Mouse (Mus musculus) urinary bladder, postnatal 10 days (tissue): ENCODE measurements around the gene Adcy9.
"Not testable (repeated sequence)": the region's sequence is repeated elsewhere in the genome, so short reads cannot be mapped to it uniquely, and the experiment has no call there.

ENCODE experiments used
- DNase-seq: peaks from one replicate; pipeline ENCODE4 v3.0.0; 2022; ENCODE audit warnings: low spot score

The Adcy9 gene

DNA sequence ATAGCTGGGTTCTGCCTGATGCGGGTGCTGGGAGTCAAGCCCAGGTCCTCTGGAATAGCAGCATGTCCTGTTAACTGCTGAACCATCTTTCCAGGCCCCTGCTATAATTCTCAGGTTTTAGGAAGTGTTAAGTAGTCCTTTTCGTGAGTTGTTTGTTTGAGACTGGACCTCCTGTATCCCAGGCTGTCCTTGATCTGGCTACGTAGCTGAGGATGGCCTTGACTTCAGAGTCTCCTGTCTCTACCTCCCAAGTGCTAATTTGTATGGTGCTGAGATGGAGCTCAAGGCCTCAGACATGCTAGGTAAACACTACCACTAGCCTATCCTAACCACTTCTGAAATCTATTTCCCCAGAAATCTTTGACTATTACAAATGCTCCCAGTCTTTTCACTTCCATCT lies 37.9 kb downstream of the Adcy9 start:
- DNase-seq = no peak

DNA sequence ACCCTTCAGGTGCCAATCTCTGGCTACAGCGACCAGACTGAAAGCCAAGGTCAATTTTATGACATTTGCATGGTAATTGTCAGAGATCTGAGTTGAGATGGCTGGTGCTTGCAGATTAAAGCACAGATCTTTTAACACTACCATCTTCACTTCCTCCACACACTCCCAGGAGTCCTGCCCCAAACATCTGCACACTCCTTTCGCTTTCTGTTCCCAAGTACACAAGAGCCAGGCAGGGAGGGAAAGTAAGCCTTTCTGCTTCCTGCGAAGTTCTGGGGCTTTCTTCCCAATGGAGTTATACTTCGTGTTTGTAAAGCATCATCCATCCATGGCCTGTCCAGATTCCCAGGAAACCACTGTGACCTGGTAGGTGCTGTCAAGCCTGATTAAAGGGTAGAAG lies 38.8 kb downstream of the Adcy9 start:
- DNase-seq = no peak

DNA sequence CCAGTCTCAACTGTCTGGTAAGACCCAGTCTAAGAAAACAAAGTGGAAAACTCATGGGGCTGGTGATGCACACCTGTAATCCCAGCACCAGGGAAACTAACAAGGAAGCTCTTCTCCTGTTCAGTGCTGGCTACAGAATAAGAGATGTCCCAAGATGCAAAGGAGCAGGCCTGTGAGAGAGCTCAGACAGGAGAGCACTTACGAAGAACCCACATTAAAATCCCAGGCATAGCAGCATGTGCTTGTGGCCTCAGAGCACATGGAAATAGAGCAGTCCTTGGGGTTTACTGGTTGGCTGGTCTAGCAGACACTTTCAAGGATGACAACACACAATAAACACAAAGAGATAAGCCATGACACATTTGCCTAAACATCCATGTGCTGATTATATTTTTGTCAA lies 41.5 kb downstream of the Adcy9 start:
- no peak for DNase-seq

DNA sequence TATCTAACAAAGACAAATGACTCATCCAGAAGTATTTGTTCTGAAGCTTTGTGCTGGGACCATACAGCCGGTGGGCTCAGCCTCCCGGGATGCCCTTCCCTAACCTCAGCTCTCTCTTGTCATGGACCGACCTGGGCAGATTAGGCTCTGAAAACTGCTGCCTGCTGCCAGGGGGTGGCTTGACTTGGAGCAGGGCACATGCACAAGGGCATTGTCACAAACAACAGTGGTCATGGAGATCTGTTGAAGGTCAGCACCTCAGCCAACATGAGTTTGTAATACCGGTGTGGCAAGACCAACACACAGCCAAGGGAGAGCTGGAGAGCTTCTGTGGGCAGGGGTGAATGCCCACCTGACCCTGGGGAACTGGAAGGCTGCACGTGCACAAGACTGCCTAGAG lies 42.7 kb downstream of the Adcy9 start:
- DNase-seq = no peak

DNA sequence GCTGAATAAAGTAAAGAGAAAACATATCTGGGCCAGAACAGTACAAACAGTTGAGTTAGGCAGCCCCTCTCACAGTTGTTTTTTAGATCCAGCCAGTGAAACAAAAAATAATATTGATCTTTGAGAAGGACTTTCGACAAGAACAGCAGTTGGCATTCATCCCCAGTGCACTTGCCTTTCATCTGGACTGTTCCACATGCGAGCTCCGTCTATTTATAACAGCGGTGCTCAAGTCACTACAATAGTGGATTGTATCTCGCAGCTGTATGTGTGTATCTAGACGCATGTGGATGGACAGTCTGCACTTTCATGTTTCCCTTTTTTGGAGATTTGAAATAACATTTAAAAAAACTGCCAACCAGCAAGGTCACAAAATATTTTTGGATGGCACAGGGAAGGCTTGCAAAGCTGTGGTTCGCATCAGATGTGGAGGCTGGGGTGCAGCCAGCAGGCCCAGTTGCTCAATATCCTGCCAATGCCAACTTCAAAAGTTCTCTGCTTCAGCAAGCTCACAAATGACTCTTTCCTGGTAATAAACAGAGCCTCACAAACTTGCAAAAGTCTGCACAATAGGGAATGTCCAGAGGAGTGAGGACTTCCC lies 45.4 kb downstream of the Adcy9 start:
- no peak for DNase-seq

DNA sequence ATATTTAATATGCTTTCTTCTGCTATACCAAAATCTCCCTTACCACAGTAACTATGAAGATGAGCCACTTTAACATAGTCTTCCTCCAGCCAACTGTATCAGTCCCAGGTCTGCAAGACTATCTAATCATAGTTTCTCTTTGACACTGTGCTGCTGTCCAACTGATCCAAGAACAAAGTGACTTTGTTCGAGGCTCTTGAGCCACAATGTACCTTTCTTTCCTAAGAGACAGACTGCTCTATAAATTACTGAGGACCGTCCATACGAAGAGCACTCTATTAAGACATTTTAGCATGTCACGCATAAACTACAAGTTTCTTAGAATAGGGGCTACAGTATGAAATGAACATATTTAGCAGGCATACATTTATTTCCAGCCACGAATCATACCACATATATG lies 46.0 kb downstream of the Adcy9 start:
- DNase-seq = no peak

DNA sequence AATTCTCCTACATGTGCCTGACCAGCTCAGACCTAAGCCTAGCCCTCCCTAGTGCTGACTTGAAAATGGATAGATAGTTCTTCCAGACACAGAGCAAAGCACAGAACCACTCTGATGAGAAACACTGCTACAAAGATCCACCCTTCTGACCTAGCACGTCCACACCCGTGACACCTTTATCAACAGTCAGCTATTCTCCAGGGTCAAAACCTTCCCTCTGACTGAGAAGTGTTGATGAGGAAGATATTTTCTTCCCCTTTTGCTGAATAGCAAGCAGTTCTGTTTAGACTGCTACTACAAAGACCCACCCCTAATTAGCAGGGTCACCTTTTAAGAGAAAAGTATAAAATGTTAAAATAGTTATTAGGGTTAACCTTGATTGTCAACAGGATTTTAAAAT lies 49.3 kb downstream of the Adcy9 start:
- DNase-seq = no peak

DNA sequence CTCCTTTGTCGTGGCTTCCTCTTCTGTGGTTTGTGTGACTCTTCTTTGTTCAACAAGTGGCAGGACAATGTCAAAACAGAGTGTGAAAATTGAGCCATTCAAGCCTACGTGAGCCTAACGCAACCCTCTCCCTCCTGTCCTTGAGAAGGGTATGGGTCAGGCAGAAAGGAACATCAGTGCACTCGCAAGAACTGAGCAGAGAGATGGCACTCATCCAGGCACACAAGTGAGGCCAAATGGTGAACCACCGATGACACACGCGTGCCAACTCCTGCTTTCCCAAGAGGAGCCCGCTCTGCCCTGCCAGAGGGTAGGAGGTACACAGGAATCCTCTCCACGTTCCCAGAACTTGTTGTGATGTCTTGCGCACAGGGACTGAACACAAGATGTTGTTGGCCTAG lies 50.2 kb downstream of the Adcy9 start:
- DNase-seq = no peak

DNA sequence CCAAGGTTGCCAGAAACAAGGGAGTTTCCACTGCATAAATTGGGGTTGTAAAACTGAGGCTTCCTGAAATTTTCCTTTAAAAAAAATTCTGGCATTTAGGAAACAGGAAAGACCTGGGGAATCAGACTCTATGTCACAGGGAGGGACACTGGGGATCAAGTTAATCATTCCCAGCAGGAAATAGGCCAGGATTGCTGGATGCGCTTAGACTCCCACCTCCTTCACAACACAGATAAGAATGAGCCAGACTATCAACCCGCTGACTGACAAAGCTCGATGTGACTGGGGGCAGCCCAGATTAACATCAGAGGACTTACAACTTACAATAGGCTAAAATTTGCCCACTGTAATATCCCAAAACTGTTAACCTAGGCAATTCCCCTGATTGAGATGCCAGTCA lies 52.4 kb downstream of the Adcy9 start:
- DNase-seq = no peak

DNA sequence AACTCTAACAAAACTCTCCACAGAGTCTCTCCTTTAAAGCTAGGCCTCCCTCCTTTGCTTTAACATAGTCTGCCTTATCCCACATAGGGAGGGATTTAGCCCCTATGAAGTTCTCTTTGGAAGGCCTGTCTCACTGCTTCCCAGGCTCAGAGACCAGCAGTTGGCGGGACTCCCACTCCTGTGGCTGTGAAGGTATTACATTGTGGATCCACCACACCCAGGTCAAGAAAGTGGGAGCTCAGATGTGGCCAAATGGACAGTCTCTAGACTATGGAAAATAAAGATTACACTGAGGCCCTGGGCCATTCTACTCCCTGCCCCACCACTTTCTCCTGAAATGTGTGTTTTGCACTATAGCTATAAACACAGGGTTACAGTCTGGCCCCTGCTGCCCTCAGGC lies 53.0 kb downstream of the Adcy9 start:
- DNase-seq = no peak

DNA sequence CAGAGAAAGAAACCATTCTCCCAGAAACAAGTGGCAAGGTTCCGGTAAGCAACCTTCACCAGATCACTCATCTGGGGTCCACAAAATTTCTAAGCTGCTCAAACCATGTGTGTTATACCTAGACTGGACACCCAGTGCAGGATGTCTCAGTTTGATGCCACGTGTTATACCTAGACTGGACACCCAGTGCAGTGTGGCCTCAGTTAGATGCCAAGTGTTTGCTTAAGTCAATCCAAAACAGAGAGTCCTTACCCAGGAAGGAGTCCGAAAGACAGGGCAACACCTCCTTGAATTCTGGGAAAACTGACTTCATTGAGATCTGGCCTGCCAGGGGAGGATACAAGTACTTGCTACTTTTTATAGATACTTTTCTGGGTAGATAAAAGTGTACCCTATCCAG lies 53.6 kb downstream of the Adcy9 start:
- DNase-seq = no peak

DNA sequence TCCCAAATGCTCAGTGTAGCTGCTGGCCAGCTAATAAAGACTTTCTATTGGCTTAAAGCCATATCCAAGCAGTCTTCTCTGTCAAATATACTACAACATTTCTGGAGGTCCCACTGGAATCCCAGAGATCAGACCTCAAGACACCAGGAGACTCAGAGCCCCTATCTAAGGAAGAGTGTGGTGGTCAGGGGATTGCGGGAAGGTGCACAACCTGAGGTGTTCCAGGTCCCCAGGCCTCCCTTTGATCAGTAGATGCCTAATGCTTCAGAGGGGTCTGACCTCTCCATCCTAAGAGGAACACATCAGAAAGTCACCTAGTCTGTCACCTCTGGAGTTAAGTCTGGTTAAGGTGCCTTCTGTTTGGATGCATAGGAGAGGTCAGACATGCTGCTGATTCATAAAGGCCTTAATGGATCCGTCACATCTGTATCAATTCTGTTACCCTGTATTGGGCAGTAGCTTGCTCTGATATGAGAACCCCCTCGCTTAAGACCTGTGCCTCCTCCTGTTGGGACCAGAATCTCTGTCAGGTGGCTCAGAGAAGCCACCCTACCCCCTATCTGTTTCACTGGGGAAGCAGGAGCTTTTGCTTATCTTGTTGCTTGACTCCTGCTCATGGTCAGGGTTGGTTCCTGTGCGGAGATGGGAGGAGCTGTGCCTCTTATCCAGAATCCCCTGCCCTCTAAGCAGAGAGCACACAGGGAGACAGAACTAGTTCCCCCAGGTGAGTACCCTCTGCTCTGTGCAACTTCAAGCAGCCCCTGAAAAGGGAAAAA lies 56.8 kb downstream of the Adcy9 start:
- no peak for DNase-seq

DNA sequence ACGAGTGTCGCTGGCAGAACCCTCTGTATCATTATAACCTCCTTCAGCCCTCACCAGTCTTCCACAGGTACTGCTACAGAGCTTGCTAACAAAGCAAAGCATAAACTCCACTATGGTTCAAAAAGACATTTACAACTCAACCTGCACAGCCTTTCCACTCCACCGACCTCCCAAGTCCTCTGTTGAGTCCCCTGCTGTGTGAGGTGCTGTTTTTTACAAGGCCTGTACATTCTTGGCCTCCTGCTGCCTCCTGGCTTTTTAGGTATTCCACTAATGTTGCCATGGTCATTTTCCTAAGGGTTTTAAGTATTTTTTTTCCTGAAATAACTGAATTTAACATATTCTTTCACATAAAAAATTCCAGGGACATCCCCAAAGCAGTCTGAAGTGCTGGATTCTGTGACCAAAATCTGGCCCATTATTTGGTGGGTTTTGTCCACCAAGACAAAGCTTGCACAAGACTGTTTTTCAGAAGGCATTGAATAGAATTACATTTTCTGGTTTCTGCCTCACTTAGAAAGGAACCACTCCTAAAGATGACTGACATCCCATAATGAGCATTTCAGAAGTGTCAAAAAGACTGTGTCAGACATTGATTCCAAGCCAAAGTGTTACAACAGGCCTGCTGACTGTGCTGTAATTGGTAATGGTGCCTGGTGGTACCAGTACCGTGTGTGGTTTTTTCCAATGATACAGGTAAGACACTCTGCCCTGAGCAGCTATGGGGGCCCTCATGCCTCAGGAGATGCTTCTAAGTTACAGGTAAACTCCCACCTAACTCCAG lies 64.8 kb downstream of the Adcy9 start:
- no peak for DNase-seq

DNA sequence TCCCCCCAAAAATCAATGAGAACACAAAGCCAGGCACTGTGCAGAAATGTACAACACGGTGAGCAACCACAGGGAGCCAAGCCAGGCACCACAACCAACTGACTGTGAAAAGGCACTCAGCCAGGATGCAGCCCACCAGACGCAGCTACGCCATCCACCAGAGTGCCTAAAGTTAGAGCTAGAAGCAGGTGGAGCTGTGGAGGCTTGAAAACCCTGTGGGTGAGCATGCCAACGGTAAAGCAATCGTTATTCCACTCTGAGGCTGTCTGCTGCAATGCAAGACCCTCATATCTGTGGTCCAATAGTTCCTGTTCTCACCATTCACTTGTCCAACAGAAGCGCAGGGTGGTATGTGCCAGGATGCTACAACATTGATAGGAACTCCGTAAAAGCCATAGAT lies 77.7 kb downstream of the Adcy9 start:
- DNase-seq = no peak

DNA sequence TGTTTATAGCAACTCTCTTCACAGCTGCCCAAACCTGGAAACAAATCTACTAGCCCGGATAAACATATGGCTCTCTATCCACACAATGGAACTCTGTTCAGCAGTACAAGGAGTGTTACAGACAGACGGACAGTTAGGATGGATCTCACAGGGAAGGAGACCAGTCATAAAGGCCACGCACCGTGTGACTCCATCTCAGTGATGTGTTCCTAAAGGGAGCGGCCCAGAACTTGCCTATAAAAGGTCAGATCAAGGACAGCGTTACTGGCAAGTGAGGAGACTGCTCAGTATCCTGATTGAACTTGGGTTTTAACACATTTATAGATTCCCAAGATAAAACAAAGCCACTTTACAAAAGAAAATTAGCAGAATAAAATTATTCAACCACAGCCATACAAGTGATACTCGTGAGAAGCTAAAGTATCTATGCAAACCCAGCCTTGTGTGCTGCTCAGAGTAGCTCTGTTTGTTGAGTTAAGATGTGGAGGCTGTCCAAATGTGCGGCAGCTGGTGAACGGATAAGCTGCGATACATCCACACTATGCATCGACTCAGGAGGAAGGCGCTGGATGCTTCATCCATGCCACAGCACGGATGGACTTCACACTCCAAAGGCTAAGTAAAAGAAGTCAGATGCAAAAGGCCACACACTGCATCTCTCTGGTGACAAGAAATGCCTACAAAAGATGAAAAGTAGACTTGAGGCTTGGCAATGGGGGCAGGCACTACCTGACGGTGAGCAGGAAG lies 78.8 kb downstream of the Adcy9 start:
- DNase-seq = no peak

DNA sequence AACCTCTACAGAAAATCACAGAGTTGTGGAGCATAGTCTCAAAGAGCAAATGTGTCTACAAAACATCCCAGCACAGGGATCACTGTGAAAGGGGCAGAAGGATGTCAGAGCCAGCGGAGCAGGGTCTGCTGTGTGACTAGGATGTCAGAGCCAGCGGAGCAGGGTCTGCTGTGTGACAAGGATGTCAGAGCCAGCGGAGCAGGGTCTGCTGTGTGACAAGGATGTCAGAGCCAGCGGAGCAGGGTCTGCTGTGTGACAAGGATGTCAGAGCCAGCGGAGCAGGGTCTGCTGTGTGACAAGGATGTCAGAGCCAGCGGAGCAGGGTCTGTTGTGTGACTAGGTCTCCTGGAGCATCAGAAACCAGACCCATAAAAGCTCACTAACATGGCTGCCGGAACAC lies 81.1 kb downstream of the Adcy9 start:
- DNase-seq = not testable (repeated sequence)

DNA sequence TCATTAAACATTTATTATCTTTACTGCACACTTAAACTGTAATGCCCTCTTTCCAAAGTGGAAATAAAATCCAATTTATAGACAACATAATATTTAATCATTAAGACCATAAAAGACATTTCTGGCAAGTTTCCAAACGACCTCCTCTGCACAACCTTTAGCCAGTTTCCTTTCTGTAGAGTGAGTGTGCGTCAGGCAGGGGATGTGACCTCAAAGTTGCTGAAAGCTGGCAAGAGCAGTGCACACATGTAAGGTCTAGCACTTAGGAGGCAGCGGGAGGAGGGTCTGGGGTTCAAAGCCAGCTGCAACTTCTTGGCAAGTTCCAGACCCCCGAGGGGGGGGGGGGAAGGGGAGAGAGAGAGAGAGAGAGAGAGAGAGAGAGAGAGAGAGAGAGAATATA lies 83.0 kb downstream of the Adcy9 start:
- no peak for DNase-seq

DNA sequence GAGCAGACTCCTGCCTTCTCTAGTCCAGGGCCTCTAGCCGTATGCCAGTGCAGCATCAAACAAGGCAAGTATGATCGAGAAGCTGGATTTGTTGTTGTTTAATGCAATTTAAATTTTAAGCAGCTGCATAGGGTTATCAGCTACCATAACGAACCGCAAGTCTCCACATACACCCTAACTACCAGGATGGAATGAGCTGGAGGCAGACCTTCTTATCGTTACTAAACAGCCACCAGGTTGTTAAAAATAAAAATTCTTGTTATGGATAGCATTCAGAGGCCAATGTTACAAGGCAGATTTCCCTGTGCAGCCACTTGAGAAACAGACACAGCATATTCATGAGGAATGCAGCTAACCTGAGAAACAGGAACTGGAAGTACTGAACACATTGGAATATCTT lies 86.5 kb downstream of the Adcy9 start:
- DNase-seq = no peak

DNA sequence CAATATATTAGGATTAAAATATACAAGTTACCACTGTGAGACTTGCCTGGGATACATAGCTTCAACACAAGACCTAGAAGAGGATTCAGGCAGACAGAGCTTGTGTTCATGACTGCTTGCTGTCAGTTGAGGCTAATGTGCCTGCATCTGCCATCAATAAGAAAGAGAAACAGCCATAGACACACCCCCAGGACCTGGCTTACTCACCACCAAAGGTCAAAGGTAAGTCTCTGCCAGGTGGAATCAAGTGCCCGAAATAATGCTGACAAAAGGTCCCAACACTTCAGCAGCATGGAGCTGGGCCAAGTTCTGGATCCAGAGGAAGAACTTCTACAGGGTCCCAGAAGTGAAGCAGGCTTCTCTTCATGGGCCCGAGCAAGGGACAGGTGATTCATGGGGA lies 86.9 kb downstream of the Adcy9 start:
- DNase-seq = no peak

DNA sequence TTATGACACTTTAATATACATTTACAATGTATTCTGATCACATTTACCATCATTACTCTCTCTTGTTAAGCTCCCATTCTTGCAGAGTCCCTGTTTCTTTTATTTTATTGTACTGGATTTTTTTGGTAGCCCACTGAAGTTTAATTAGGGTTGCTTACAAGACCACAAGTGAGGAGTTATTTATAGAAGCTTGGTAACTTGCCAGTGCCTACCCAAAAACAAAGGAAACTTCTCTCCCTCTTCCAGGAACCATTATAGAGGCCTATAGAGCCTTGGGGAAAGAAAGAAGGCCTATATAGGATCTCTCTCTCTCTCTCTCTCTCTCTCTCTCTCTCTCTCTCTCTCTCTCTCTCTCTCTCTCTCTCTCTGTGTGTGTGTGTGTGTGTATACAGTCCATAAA lies 93.2 kb downstream of the Adcy9 start:
- DNase-seq = no peak

DNA sequence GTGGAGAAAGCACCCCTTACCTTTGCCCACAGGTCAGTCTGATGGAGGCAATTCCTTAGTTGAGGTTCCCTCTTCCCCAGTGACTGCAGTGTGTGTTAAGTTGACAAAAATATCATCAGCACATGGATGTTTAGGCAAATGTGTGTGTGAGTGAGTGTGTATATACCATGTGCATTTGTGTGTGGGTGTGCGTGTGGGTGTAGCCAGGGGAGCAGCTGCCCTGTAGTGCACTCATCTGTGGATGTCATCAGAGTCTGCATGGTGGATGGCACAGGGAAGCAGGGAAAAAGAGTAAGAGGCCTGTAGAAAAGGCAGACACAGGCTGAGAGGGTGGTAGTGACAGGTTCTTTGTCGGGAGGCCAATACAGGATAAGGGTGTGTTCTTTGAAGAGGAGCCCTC lies 94.5 kb downstream of the Adcy9 start:
- DNase-seq = no peak

DNA sequence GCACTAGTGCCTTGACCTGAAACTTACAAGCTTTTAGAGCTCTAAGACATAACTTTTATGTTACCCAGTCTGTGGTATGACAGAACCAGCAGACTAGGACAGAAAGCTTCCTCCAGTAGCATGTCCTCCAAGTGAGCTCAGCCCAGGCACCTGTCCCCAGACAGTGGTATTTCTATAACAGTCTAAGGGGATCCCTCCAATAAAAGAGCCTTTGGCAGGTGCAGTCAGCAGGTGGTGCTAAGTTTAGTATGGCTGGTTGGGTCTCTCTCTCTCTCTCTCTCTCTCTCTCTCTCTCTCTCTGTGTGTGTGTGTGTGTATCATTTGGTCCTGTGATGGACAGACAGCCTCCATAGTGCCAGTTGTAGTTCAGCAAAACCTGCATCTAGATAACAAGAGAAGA lies 95.3 kb downstream of the Adcy9 start:
- DNase-seq = no peak

DNA sequence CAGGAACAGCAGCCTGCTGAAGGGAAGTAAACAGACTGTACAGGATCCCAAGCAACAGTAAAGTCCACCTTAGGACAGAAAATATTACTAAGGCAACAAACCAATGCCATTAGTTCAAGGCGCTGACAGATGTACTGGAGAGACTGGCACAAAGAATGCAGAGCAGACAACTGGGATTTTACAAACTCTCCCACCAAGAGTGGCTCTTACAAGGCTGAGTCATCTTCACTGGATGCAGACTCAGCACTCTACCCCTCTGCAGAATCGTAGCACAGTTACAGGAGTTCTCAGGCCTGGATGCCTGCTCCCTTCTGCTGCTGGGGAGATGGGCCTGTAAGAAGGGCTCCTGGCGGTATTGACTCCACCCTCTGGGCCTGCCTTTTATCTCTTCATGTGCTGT lies 99.4 kb downstream of the Adcy9 start:
- DNase-seq = no peak
